Mouse (Mus musculus): Measurements from ENCODE around the gene Ferd3l.

GRCm38 (mm10) chr12:33894621-33895020 is 33.6 kb upstream of the Ferd3l start:
- TF ChIP-seq CTCF (IDR thresholded peaks at IDR 0.05; ENCODE audit: insufficient read depth, low read depth, low read length) (no peak), POLR2A (IDR thresholded peaks at IDR 0.05; ENCODE audit: insufficient read depth, low read depth, low read length) (no peak)
